Comparison of ENCODE assay signal across 15 mouse cellular contexts in the genomic region with DNA sequence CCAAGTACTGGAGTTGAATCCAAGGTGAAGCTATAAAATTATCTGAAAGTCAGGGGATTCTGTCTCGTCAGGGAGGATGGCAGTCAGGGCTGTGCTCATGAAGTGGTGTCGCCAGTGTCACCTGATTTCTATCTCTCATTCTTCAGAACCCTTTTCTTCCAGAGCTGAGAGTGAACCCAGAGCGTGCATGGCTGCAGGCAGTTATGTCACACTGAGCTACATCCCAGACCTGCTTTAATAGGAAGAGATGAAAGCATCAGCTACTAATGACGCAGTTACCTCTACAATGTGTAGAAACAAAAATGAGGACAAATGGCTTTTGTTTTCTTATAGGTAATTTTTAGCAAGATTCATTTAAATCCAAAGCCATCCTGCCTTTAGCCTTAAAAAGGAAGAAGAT. TPM values are rescaled to one million over a fixed set of nuclear protein-coding genes. Genes with fewer than 3 reads are reported as not detected.
DNase-seq lines count a peak whose midpoint lies in the region; ATAC-seq and TF ChIP-seq lines count a peak whose summit lies in the region.
"Had no signal": no experiment of that assay in that cellular context is flagged by ENCODE, and none has a peak within 500 bp of the region (broad histone marks: within the 10 kb centered on the region; RNA-seq: fewer than 3 reads in every experiment).

No protein-coding gene starts in this region.

- peaks cover 22% of the 10 kb centered on the region for H3K36me3 ChIP-seq in heart, embryonic 13.5 days
- H3K36me3 ChIP-seq in midbrain, embryonic 11.5 days (ENCODE audit: control insufficient read depth, insufficient read depth, low read length) = 0 out of 2 replicates have a peak, but pooled peaks cover 4% of the 10 kb centered on the region
- peaks cover 28% of the 10 kb centered on the region for H3K36me3 ChIP-seq in midbrain, embryonic 10.5 days
- peaks cover 28% of the 10 kb centered on the region for H3K36me3 ChIP-seq in midbrain, embryonic 14.5 days (ENCODE audit: control insufficient read depth, insufficient read depth, low read length)
- H3K36me3 ChIP-seq: heart, embryonic 15.5 days had no signal

- no peaks in the 10 kb centered on the region for H3K27me3 ChIP-seq in heart, embryonic 13.5 days (replicated peaks)
- no peaks in the 10 kb centered on the region for H3K27me3 ChIP-seq in midbrain, embryonic 11.5 days (ENCODE audit: control insufficient read depth, insufficient read depth, low read length)
- H3K27me3 ChIP-seq in midbrain, embryonic 10.5 days (ENCODE audit: low read depth, poor library complexity, severe bottlenecking) = no peaks in the 10 kb centered on the region
- no peaks in the 10 kb centered on the region for H3K27me3 ChIP-seq in midbrain, embryonic 14.5 days (ENCODE audit: control insufficient read depth, insufficient read depth, low read length)
- H3K27me3 ChIP-seq: CH12.LX; embryonic facial prominence, embryonic 13.5 days; forebrain, embryonic 13.5 days; heart, embryonic 15.5 days; Patski had no signal

- no peak for DNase-seq in heart, adult 9 months (ENCODE audit: low spot score in 2 of 2)
- no peak for DNase-seq in midbrain, embryonic 11.5 days (ENCODE audit: low spot score, missing footprints)
- no peak for DNase-seq in midbrain, embryonic 10.5 days (ENCODE audit: low spot score)
- peak; percentile 7 for DNase-seq in brain, embryonic 14.5 days (ENCODE audit: low read depth)
- DNase-seq in midbrain, embryonic 14.5 days = peak; percentile 17
- no peak for DNase-seq in gastrocnemius, postnatal 36 days
- no peak for DNase-seq in gastrocnemius, postnatal 25 days

- H3K9me3 ChIP-seq in heart, embryonic 13.5 days = no peaks in the 10 kb centered on the region
- H3K9me3 ChIP-seq in midbrain, embryonic 11.5 days (ENCODE audit: control insufficient read depth, low read length) = no peaks in the 10 kb centered on the region
- no peaks in the 10 kb centered on the region for H3K9me3 ChIP-seq in midbrain, embryonic 10.5 days (replicated peaks)
- no peaks in the 10 kb centered on the region for H3K9me3 ChIP-seq in midbrain, embryonic 14.5 days (ENCODE audit: control insufficient read depth, low read length)
- H3K9me3 ChIP-seq: embryonic facial prominence, embryonic 13.5 days; forebrain, embryonic 13.5 days; heart, embryonic 10.5 days; heart, embryonic 15.5 days had no signal

- no peak for TF ChIP-seq POLR2A in brain, embryonic 14.5 days (IDR thresholded peaks at IDR 0.05; ENCODE audit: borderline replicate concordance, extremely low read depth, insufficient read depth, insufficient read length, poor library complexity, severe bottlenecking)

- no peak overlapping the region for H3K27ac ChIP-seq in heart, embryonic 13.5 days (replicated peaks)
- no peak overlapping the region for H3K27ac ChIP-seq in midbrain, embryonic 11.5 days (ENCODE audit: low read depth, low read length)
- no peak overlapping the region; the same call in 1 of the 2 replicates for H3K27ac ChIP-seq in midbrain, embryonic 10.5 days (replicated peaks)
- H3K27ac ChIP-seq in midbrain, embryonic 14.5 days (replicated peaks; ENCODE audit: low read depth, low read length) = 0 out of 2 replicates have a peak overlapping the region, but pooled peaks have one; percentile 13
- H3K27ac ChIP-seq: embryonic facial prominence, embryonic 13.5 days; forebrain, embryonic 13.5 days; heart, embryonic 10.5 days; heart, embryonic 15.5 days had no signal

- intact Hi-C loops in gastrocnemius, postnatal 36 days (cut with DNase I) = loop anchor here (2.0 kb wide), 1 partner anchor 198 kb away; no protein-coding TSS in a partner anchor

- no peak for ATAC-seq in heart, embryonic 13.5 days (ENCODE audit: extremely low read depth, insufficient number of reproducible peaks, low FRiP score, low TSS enrichment)
- no peak for ATAC-seq in midbrain, embryonic 11.5 days (ENCODE audit: low FRiP score)
- no peak for ATAC-seq in midbrain, embryonic 14.5 days (ENCODE audit: low FRiP score, low TSS enrichment)

- H3K9ac ChIP-seq in heart, embryonic 13.5 days = peak overlapping the region; percentile 47; the same call in 1 of the 2 replicates
- peak overlapping the region; percentile 13; the same call in 1 of the 2 replicates for H3K9ac ChIP-seq in midbrain, embryonic 11.5 days (ENCODE audit: low read length)
- no peak overlapping the region for H3K9ac ChIP-seq in midbrain, embryonic 14.5 days (replicated peaks; ENCODE audit: low read length)
- H3K9ac ChIP-seq: embryonic facial prominence, embryonic 13.5 days; forebrain, embryonic 13.5 days; forebrain, postnatal 0 days; heart, embryonic 15.5 days had no signal

- H3K4me3 ChIP-seq in heart, embryonic 13.5 days = no peak overlapping the region
- no peak overlapping the region for H3K4me3 ChIP-seq in midbrain, embryonic 11.5 days (ENCODE audit: low read depth, low read length)
- H3K4me3 ChIP-seq in midbrain, embryonic 10.5 days = no peak overlapping the region
- H3K4me3 ChIP-seq in midbrain, embryonic 14.5 days (replicated peaks; ENCODE audit: low read depth, low read length) = no peak overlapping the region
- H3K4me3 ChIP-seq: embryonic facial prominence, embryonic 13.5 days; forebrain, embryonic 13.5 days; heart, embryonic 10.5 days; heart, embryonic 15.5 days had no signal

- 75% methylated on average over 4 of the region's 4 CpGs for WGBS in heart, embryonic 13.5 days
- WGBS in midbrain, embryonic 11.5 days = 84% methylated on average over 4 of the region's 4 CpGs
- 87% methylated on average over 4 of the region's 4 CpGs for WGBS in midbrain, embryonic 10.5 days
- 65% methylated on average over 4 of the region's 4 CpGs for WGBS in midbrain, embryonic 14.5 days

- 0 out of 2 replicates have a peak, but pooled peaks cover 7% of the 10 kb centered on the region for H3K4me1 ChIP-seq in heart, embryonic 13.5 days
- H3K4me1 ChIP-seq in midbrain, embryonic 11.5 days (ENCODE audit: control insufficient read depth, insufficient read depth, low read length) = peaks cover 6% of the 10 kb centered on the region
- peaks cover 18% of the 10 kb centered on the region for H3K4me1 ChIP-seq in midbrain, embryonic 10.5 days
- peaks cover 3% of the 10 kb centered on the region for H3K4me1 ChIP-seq in midbrain, embryonic 14.5 days (ENCODE audit: control insufficient read depth, insufficient read depth, low read length)
- H3K4me1 ChIP-seq: heart, embryonic 15.5 days had no signal

- H3K4me2 ChIP-seq in heart, embryonic 13.5 days = no peak overlapping the region
- H3K4me2 ChIP-seq in midbrain, embryonic 11.5 days = no peak overlapping the region
- H3K4me2 ChIP-seq in midbrain, embryonic 14.5 days (ENCODE audit: low read length) = no peak overlapping the region
- H3K4me2 ChIP-seq: embryonic facial prominence, embryonic 13.5 days; forebrain, embryonic 13.5 days; heart, embryonic 15.5 days had no signal

- no peak for TF ChIP-seq CTCF in brain, embryonic 14.5 days (IDR thresholded peaks at IDR 0.05; ENCODE audit: borderline replicate concordance, extremely low read depth, insufficient read depth, insufficient read length)

RNA-seq across cellular contexts. Expression of a gene that starts 37.5 kb away (rescaled TPM):
- polyA plus RNA-seq in heart, embryonic 13.5 days (2015; fragmentation: Nextera tagmentation; extraction: Ambion mirVana) = 12.3 and 13.6 TPM in 2 replicates
- 19.3 and 19.8 TPM in 2 replicates for polyA plus RNA-seq in midbrain, embryonic 11.5 days (2014; fragmentation: Nextera tagmentation; extraction: Ambion mirVana)
- 18.4 and 24.8 TPM in 2 replicates for polyA plus RNA-seq in midbrain, embryonic 10.5 days (2016; fragmentation: Nextera tagmentation; extraction: Ambion mirVana)
- polyA plus RNA-seq in brain, embryonic 14.5 days (2012; rRNA removed) = 36.4 and 42.3 TPM in 2 replicates
- 35.5 and 41.8 TPM in 2 replicates for polyA plus RNA-seq in midbrain, embryonic 14.5 days (2014; fragmentation: Nextera tagmentation; extraction: Ambion mirVana)
- 10 to 100 TPM in 1 of 2 experiments, 1 to 10 TPM in 1; 7.6 to 10.4 TPM for total RNA-seq in gastrocnemius, postnatal 36 days (2021)
- total RNA-seq in gastrocnemius, postnatal 25 days (2021) = 1 to 10 TPM; 8.0 to 8.6 TPM

Comparison
In these comparisons a context has a peak if more than half of its experiments do, and no peak if none do; other contexts are left out.
1. DNase-seq: peak in brain, embryonic 14.5 days (single experiment) and midbrain, embryonic 14.5 days (single experiment); none in heart, adult 9 months (0 of 2), midbrain, embryonic 11.5 days (single experiment), midbrain, embryonic 10.5 days (single experiment), gastrocnemius, postnatal 36 days (0 of 2) and gastrocnemius, postnatal 25 days (single experiment).